Mouse (Mus musculus) monocyte, adult 5-6 weeks (primary cell): ENCODE data around the gene Arhgap22. TPM values are rescaled to one million over a fixed set of nuclear protein-coding genes. Genes with fewer than 3 reads are reported as not detected.
A peak's percentile ranks its signal among the peaks of the same experiment; 100 is the strongest.

Experiments used
- ATAC-seq: fragments of 153-309, 156-312 bp; replicated peaks from 2 replicates; pipeline ENCODE4 v1.8.0; 2017; ENCODE audit warnings: mild to moderate bottlenecking; ENCODE audit not compliant: low TSS enrichment, insufficient number of reproducible peaks, severe bottlenecking, poor library complexity, low FRiP score
- total RNA-seq: library from RNA; stranded (forward); fragments of 200-1000, 200-491, 200-594 nt; gene quantifications from 3 replicates; pipeline ENCODE4 v1.2.3, GENCODE M21; 2017

The Arhgap22 gene
- total RNA-seq, 1 experiment from 2014 or later, result 1.6 TPM

DNA sequence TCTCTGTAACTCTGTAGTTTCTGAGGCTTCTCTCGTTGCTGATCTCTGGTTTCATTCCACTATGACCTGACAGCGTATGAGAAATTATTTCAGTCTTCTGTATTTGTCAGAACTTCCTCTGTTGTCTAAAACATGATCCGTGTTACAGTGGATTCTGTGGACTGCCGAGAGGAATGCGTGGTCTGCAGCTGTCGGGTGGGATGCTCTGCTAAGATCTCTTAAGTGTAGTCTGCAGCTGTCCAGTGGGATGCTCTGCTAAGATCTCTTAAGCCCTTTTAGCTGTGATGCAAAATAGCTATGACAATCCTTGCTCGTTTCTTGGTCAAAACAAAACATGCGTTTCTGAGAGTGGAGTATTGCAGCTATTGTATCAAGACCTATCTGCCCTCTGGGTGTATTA lies 3.0 kb upstream of the Arhgap22 start:
- ATAC-seq, result no peak

DNA sequence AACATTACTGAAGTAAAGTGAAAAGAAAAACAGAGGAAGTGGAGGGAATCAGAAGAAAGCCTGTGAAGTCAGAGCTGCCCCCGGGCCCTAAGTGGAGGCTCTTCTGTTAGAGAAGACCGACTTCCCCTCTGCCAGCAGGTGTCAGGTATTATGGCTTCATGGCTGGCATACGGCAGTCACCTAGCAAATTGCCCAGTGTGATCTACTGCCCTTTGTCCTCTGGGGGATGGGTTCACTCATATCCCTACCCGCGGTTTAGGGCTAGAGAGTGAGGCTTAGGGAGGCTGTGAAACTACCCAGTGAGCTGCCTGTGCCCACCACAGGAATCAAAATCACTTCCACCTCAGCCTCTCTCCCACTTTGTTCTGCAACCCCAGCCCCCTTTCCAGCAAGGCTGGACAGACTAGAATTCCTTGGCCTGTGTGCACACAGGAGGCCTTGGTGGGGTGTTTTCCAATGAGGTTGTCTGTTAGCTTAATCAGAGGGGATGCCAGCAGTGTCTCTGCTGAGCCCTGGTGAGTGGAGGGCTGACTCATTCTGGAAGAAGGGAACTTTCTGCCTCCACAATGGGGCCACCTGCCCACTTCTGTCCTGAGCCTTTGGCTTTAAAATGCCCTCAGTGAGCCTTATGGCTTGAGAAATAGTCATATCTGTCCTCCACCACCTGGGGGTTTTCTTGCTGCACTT lies 1.4 kb upstream of the Arhgap22 start:
- ATAC-seq, result no peak

- no peak for ATAC-seq
Observed at GRCm38 (mm10) chr14:33212958-33213309, 892 bp upstream of the Arhgap22 start.

DNA sequence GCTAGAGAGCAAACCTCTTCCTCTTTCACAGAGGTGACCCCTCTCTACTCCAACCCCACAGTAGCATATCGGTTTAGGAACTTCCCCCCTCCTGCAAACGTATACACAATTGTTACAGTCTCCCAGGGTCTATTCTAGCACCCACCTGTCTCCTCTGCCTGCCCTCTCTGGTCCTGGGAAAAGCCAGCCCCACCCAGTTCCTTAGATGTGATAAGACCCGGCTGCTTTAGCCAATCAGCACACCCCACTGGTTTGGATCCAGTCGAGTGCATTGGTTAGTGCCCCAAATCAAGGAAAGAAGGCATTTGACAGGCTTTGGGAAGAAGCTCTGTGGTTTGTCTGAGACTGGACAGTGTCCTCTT lies 922 bp downstream of the Arhgap22 start:
- no peak for ATAC-seq

GRCm38 (mm10) chr14:33215163-33215562 lies 1.3 kb downstream of the Arhgap22 start:
- no peak for ATAC-seq

GRCm38 (mm10) chr14:33216343-33217208 lies 2.8 kb downstream of the Arhgap22 start:
- peak; percentile 26 for ATAC-seq

GRCm38 (mm10) chr14:33225235-33225634 lies 11.4 kb downstream of the Arhgap22 start:
- ATAC-seq, result no peak

DNA sequence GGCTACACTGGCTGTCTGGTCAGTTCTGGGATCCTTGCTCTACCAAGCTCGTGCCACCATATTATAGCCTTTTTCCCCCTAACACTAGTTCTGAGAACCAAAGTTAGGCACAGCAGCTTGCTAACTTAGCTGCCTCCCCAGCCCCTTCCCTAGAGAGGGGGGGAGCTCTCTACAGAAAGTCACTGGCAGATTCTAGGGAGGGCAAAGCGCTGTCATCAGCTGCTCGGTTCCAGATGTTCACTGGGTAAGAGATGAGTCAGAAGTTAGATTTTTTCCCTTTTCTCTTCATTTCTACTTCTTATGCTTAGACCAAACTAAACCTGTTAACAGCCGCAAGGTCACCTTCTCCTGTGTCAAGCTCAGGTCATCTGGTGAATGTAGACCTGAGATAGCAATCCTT lies 16.8 kb downstream of the Arhgap22 start:
- ATAC-seq, result no peak

GRCm38 (mm10) chr14:33231311-33231710 lies 17.5 kb downstream of the Arhgap22 start:
- ATAC-seq, result no peak

GRCm38 (mm10) chr14:33232048-33232447 lies 18.2 kb downstream of the Arhgap22 start:
- no peak for ATAC-seq

DNA sequence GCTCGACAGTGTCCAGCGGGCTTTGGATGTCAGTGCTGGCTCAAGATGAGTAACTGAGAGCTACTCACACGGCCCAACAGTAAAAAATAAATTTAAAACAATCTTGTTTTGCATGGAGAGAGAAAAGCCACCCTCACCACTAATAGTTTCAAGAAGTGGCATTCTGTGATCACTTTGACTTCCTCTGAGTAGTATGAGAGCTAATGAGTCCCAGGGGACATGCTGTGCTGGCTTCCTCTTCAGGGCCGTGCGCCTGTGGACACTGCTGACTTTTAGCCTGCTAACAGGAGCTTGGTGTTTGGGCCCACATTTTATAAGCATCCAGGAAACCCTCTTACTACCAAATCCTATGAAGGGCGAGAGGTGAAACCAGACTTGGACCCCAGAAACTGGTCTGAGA lies 21.8 kb downstream of the Arhgap22 start:
- ATAC-seq, result no peak

DNA sequence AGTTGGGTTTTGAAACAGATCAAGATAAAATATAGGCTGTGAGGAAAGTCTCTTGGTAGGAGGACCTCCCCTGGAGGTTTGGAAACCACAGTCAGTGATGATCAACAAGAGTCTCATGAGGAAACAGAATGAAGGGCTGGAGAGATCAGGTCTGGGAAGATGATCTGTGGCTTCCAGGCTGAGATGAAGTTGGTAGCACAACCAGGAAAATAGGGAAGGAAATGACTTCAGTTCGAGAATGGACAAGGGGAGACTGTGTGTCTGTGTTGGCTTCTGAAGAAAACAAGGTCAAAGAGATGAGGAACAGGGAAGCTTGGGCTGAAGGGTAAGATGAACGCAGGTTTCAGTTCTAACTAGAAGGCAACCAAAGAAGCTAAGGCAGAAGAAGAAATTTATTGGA lies 26.6 kb downstream of the Arhgap22 start:
- ATAC-seq, result no peak

DNA sequence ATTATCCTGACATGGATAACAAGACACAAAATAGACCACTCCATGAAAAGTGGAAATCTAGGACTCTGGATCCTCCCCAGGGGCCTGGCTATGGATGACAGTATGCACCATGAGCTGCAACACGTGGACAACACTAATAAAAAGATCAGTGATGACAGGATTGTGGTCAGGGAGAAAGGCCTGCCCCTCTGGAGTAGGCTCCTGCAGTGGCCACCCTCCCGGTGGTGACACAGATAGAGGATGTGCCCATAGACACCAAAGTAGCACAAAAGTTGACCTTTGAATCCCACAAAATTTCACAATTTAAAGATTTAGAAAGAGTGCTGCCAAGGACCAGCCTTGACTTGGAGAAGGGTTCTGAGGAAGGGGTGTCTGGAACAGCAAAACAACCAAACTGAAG lies 29.4 kb downstream of the Arhgap22 start:
- ATAC-seq, result peak; percentile 54

- ATAC-seq, result no peak
Observed at GRCm38 (mm10) chr14:33244519-33244918, 30.7 kb downstream of the Arhgap22 start.

GRCm38 (mm10) chr14:33244946-33245345 lies 31.1 kb downstream of the Arhgap22 start:
- 0 out of 2 replicates have a peak, but pooled peaks have one; percentile 27 for ATAC-seq

DNA sequence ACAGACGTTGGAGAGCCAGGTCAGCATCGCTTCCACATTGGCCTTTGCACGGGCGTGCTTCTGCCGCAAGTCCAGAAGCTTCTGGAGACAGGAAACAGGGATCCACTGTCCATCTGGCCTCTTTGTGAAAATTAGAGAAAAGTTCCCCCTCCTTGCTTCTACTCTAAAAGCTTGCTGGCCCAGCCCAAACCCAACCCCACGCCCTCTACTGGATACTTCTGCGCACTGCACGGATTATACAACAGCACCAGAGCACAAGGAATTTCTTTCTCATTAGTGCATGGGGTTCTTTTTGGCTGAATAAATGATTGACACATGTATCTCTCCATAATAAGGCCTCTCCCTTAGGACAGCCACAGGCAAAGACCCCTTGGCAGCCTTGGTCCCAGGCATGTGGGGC lies 32.6 kb downstream of the Arhgap22 start:
- no peak for ATAC-seq

GRCm38 (mm10) chr14:33247623-33248022 lies 33.8 kb downstream of the Arhgap22 start:
- no peak for ATAC-seq

GRCm38 (mm10) chr14:33248741-33249140 lies 34.9 kb downstream of the Arhgap22 start:
- no peak for ATAC-seq

DNA sequence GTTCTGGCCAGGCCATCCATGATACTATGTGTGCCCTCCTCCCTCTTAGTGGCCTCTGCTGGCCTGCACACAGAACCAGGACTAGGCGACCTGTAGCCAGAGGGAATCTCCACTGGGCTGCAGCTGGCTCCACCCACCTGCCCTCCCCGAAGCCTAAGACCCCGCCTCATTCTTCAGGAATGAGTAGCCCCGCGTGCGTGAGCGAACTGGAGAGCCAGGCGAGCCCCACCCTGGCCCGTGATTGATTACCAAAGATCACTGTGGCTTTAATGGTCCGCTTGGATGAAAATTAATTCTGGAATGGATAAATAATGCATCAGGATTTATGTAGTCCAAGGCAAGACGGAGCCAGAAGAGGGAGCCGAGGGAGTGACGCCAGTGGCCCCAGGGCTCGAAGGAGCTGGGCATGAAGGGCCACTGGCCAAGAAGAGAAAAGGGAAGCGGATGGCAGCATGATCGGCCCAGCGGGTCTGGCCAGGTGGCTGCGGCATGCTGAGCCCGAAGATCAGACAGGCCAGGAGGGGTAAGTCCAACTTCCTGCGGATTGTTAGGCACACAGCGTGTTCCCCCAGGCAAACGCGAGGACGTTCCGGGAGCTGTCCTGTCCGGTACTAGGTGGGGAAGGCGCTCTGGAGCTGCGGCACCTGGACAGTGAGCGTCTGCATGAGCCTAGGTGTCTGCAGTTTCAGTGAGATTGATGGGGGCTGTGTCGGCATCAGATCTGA lies 36.6 kb downstream of the Arhgap22 start:
- ATAC-seq, result no peak
